Comparison of ENCODE assay signal across 19 mouse cellular contexts in genomic region chr2:33002144-33002543, GRCm38 (mm10). TPM values are rescaled to one million over a fixed set of nuclear protein-coding genes. Genes with fewer than 3 reads are reported as not detected.
DNase-seq lines count a peak whose midpoint lies in the region; TF ChIP-seq lines count a peak whose summit lies in the region.
"Had no signal": no experiment of that assay in that cellular context is flagged by ENCODE, and none has a peak within 500 bp of the region (broad histone marks: within the 10 kb centered on the region; RNA-seq: fewer than 3 reads in every experiment).

No protein-coding gene starts in this region.

- TF ChIP-seq CTCF in cortical plate, adult 2 months (IDR thresholded peaks at IDR 0.05; ENCODE audit: extremely low read depth, insufficient read depth, low read length): no peak

- H3K9me3 ChIP-seq in limb, embryonic 10.5 days (replicated peaks): no peaks in the 10 kb centered on the region
- H3K9me3 ChIP-seq: embryonic facial prominence, embryonic 10.5 days; embryonic facial prominence, embryonic 12.5 days; forebrain, embryonic 13.5 days; forebrain, embryonic 15.5 days had no signal

- H3K27ac ChIP-seq in cortical plate, adult 2 months (ENCODE audit: insufficient read depth, low read length): peak overlapping the region; percentile 67
- H3K27ac ChIP-seq in limb, embryonic 10.5 days: no peak overlapping the region
- H3K27ac ChIP-seq: embryonic facial prominence, embryonic 10.5 days; embryonic facial prominence, embryonic 12.5 days; forebrain, embryonic 13.5 days; forebrain, embryonic 15.5 days had no signal

- peaks cover 6% of the 10 kb centered on the region for H3K4me1 ChIP-seq in cortical plate, adult 2 months (ENCODE audit: control insufficient read depth, insufficient read depth, low read length)
- no peaks in the 10 kb centered on the region for H3K4me1 ChIP-seq in limb, embryonic 10.5 days
- H3K4me1 ChIP-seq: embryonic facial prominence, embryonic 10.5 days; embryonic facial prominence, embryonic 12.5 days; forebrain, embryonic 13.5 days; forebrain, embryonic 15.5 days had no signal

- intact Hi-C loops in left cerebral cortex, postnatal 4 days (cut with DNase I): no loop called here

- H3K27me3 ChIP-seq in limb, embryonic 10.5 days (ENCODE audit: low read depth, poor library complexity, severe bottlenecking): no peaks in the 10 kb centered on the region
- H3K27me3 ChIP-seq: embryonic facial prominence, embryonic 12.5 days; forebrain, embryonic 13.5 days; forebrain, embryonic 15.5 days had no signal

- no peaks in the 10 kb centered on the region for H3K36me3 ChIP-seq in limb, embryonic 10.5 days
- H3K36me3 ChIP-seq: embryonic facial prominence, embryonic 10.5 days; embryonic facial prominence, embryonic 12.5 days had no signal

- no peak overlapping the region for H3K4me3 ChIP-seq in cortical plate, adult 2 months (ENCODE audit: insufficient read depth, low read length)
- no peak overlapping the region for H3K4me3 ChIP-seq in limb, embryonic 10.5 days
- H3K4me3 ChIP-seq: embryonic facial prominence, embryonic 10.5 days; embryonic facial prominence, embryonic 12.5 days; forebrain, embryonic 13.5 days; forebrain, embryonic 15.5 days had no signal

- 84% methylated on average over 7 of the region's 7 CpGs for WGBS in limb, embryonic 10.5 days

- peak; percentile 31 for DNase-seq in left cerebral cortex, adult 11 months (ENCODE audit: low spot score)
- no peak for DNase-seq in left cerebral cortex, postnatal 4 days
- DNase-seq in right cerebral cortex, adult 18-20 months: peak; percentile 39
- no peak for DNase-seq in right cerebral cortex, postnatal 25 days
- no peak for DNase-seq in limb, embryonic 10.5 days (ENCODE audit: low spot score)
- DNase-seq in cerebellum, adult 18-20 months: no peak
- DNase-seq: adrenal gland, adult 2 months; adrenal gland, postnatal 10 days; adrenal gland, postnatal 25 days; cerebellum, adult 8-10 months; cerebellum, adult 9-11 months; cerebellum, postnatal 14 days; cerebellum, postnatal 36 days; forebrain, postnatal 0 days had no signal

- TF ChIP-seq POLR2A in cortical plate, adult 2 months (IDR thresholded peaks at IDR 0.05; ENCODE audit: extremely low read depth, insufficient read depth, low read length): no peak

RNA-seq across cellular contexts. Expression of gene Slc2a8, which starts 20.3 kb away (rescaled TPM):
- total RNA-seq in left cerebral cortex, postnatal 4 days (2021): 10 to 100 TPM; 17.1 to 20.3 TPM
- polyA plus RNA-seq in cortical plate, adult 2 months (2012; rRNA removed): 47.5 TPM in 2 replicates
- 16.5 and 22.3 TPM in 2 replicates for polyA plus RNA-seq in limb, embryonic 10.5 days (2016; fragmentation: Nextera tagmentation; extraction: Ambion mirVana)

RNA-seq across cellular contexts. Expression of gene Lrsam1, which starts 40.7 kb away (rescaled TPM):
- 10 to 100 TPM; 47.6 to 47.7 TPM for total RNA-seq in left cerebral cortex, postnatal 4 days (2021)
- polyA plus RNA-seq in cortical plate, adult 2 months (2012; rRNA removed): 25.6 and 25.9 TPM in 2 replicates
- polyA plus RNA-seq in limb, embryonic 10.5 days (2016; fragmentation: Nextera tagmentation; extraction: Ambion mirVana): 5.3 and 7.5 TPM in 2 replicates

RNA-seq across cellular contexts. Expression of gene Rpl12, which starts 40.8 kb away (rescaled TPM):
- total RNA-seq in left cerebral cortex, postnatal 4 days (2021): 100 to 1,000 TPM; 200 to 215 TPM
- polyA plus RNA-seq in cortical plate, adult 2 months (2012; rRNA removed): 484 and 506 TPM in 2 replicates
- 194 and 232 TPM in 2 replicates for polyA plus RNA-seq in limb, embryonic 10.5 days (2016; fragmentation: Nextera tagmentation; extraction: Ambion mirVana)

Comparison
In these comparisons a context has a peak if more than half of its experiments do, and no peak if none do; other contexts are left out.
1. DNase-seq: peak in left cerebral cortex, adult 11 months (single experiment) and right cerebral cortex, adult 18-20 months (single experiment); none in left cerebral cortex, postnatal 4 days (single experiment), right cerebral cortex, postnatal 25 days (single experiment), limb, embryonic 10.5 days (single experiment) and cerebellum, adult 18-20 months (0 of 2).